Mouse (Mus musculus): ENCODE results near the gene Snx10. TPM values are rescaled to one million over a fixed set of nuclear protein-coding genes. Genes with fewer than 3 reads are reported as not detected.

The Snx10 gene
- total and polyA plus RNA-seq, 2 experiments from 2014 or later: 10.9 to 13.5 TPM

- Histone ChIP-seq H3K9ac (replicated peaks; ENCODE audit: low read depth, low read length) (no peak overlapping the region), H3K4me2 (ENCODE audit: low read depth, low read length) (no peak overlapping the region), H3K36me3 (replicated peaks; ENCODE audit: control insufficient read depth, insufficient read depth, low read length) (no peaks in the 10 kb centered on the region), H3K27me3 (ENCODE audit: control insufficient read depth, insufficient read depth, low read length) (no peaks in the 10 kb centered on the region), H3K27ac (ENCODE audit: low read depth) (no peak overlapping the region), H3K4me3 (ENCODE audit: low read depth, low read length) (no peak overlapping the region), H3K4me1 (ENCODE audit: control insufficient read depth, insufficient read depth) (no peaks in the 10 kb centered on the region), H3K9me3 (replicated peaks; ENCODE audit: control insufficient read depth, low read length) (no peaks in the 10 kb centered on the region)
- DNase-seq (ENCODE audit: low spot score) (no peak), ATAC-seq (ENCODE audit: insufficient read depth, low read depth) (no peak)
- 87% methylated on average over 7 of the region's 7 CpGs for WGBS
- TF ChIP-seq CTCF (IDR thresholded peaks at IDR 0.05; ENCODE audit: low read depth) (no peak), EP300 (IDR thresholded peaks at IDR 0.05; ENCODE audit: low read depth) (no peak)
These were observed 32.9 kb downstream of the Snx10 start for GRCm38 (mm10) chr6:51556562-51556961.

GRCm38 (mm10) chr6:51558311-51558710, 34.6 kb downstream of the Snx10 start:
- Histone ChIP-seq H3K4me2 (ENCODE audit: low read depth, low read length) (no peak overlapping the region), H3K27me3 (ENCODE audit: control insufficient read depth, insufficient read depth, low read length) (no peaks in the 10 kb centered on the region), H3K4me1 (ENCODE audit: control insufficient read depth, insufficient read depth) (no peaks in the 10 kb centered on the region), H3K27ac (ENCODE audit: low read depth) (no peak overlapping the region), H3K9ac (replicated peaks; ENCODE audit: low read depth, low read length) (no peak overlapping the region), H3K9me3 (replicated peaks; ENCODE audit: control insufficient read depth, low read length) (no peaks in the 10 kb centered on the region), H3K4me3 (ENCODE audit: low read depth, low read length) (no peak overlapping the region), H3K36me3 (replicated peaks; ENCODE audit: control insufficient read depth, insufficient read depth, low read length) (no peaks in the 10 kb centered on the region)
- ATAC-seq (ENCODE audit: insufficient read depth, low read depth) (no peak), DNase-seq (ENCODE audit: low spot score) (no peak)
- WGBS: 84% methylated on average over 7 of the region's 7 CpGs
- TF ChIP-seq EP300 (IDR thresholded peaks at IDR 0.05; ENCODE audit: low read depth) (no peak), CTCF (IDR thresholded peaks at IDR 0.05; ENCODE audit: low read depth) (no peak)

- Histone ChIP-seq H3K9ac (replicated peaks; ENCODE audit: low read depth, low read length) (no peak overlapping the region), H3K9me3 (replicated peaks; ENCODE audit: control insufficient read depth, low read length) (no peaks in the 10 kb centered on the region), H3K4me2 (ENCODE audit: low read depth, low read length) (no peak overlapping the region), H3K4me3 (ENCODE audit: low read depth, low read length) (no peak overlapping the region), H3K36me3 (replicated peaks; ENCODE audit: control insufficient read depth, insufficient read depth, low read length) (no peaks in the 10 kb centered on the region), H3K27me3 (ENCODE audit: control insufficient read depth, insufficient read depth, low read length) (no peaks in the 10 kb centered on the region), H3K27ac (ENCODE audit: low read depth) (no peak overlapping the region), H3K4me1 (ENCODE audit: control insufficient read depth, insufficient read depth) (no peaks in the 10 kb centered on the region; the same call in 1 of the 2 replicates)
- DNase-seq (ENCODE audit: low spot score) (no peak), ATAC-seq (ENCODE audit: insufficient read depth, low read depth) (no peak)
- no peak for TF ChIP-seq CTCF (IDR thresholded peaks at IDR 0.05; ENCODE audit: low read depth)
- no peak for TF ChIP-seq EP300 (IDR thresholded peaks at IDR 0.05; ENCODE audit: low read depth)
- WGBS: 58% methylated on average over 14 of the region's 14 CpGs
These were observed 43.3 kb downstream of the Snx10 start for GRCm38 (mm10) chr6:51566771-51567680.

DNA sequence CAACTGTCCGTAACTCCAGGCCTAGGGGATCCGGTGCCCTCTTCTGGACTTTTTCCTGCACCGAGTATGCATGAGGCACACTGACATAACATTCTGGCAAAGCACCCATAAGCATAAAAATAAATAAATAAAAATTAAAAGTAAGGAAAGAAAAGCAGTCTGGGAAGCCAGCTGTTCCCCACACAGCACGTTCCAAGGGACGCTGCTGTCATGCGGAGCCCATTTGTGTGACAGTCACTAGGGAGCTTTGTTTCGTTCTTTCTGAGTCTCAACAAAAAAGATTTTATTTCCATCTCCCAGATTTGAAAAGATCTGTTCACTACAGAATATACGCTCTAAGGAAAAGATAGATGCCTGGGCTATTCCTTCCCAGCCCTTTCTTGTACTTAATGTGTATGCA, 45.4 kb downstream of the Snx10 start:
- no peak overlapping the region for H3K27ac ChIP-seq (ENCODE audit: low read depth)
- H3K36me3 ChIP-seq (replicated peaks; ENCODE audit: control insufficient read depth, insufficient read depth, low read length): no peaks in the 10 kb centered on the region
- no peak overlapping the region for H3K4me2 ChIP-seq (ENCODE audit: low read depth, low read length)
- ATAC-seq (ENCODE audit: insufficient read depth, low read depth) (no peak), DNase-seq (ENCODE audit: low spot score) (no peak)
- no peak overlapping the region for H3K9ac ChIP-seq (replicated peaks; ENCODE audit: low read depth, low read length)
- no peak for TF ChIP-seq CTCF (IDR thresholded peaks at IDR 0.05; ENCODE audit: low read depth)
- TF ChIP-seq EP300 (IDR thresholded peaks at IDR 0.05; ENCODE audit: low read depth): no peak
- WGBS: 89% methylated on average over 8 of the region's 8 CpGs
- no peak overlapping the region for H3K4me3 ChIP-seq (ENCODE audit: low read depth, low read length)
- H3K9me3 ChIP-seq (replicated peaks; ENCODE audit: control insufficient read depth, low read length): no peaks in the 10 kb centered on the region
- H3K4me1 ChIP-seq (ENCODE audit: control insufficient read depth, insufficient read depth): no peaks in the 10 kb centered on the region; the same call in 1 of the 2 replicates
- no peaks in the 10 kb centered on the region for H3K27me3 ChIP-seq (ENCODE audit: control insufficient read depth, insufficient read depth, low read length)

DNA sequence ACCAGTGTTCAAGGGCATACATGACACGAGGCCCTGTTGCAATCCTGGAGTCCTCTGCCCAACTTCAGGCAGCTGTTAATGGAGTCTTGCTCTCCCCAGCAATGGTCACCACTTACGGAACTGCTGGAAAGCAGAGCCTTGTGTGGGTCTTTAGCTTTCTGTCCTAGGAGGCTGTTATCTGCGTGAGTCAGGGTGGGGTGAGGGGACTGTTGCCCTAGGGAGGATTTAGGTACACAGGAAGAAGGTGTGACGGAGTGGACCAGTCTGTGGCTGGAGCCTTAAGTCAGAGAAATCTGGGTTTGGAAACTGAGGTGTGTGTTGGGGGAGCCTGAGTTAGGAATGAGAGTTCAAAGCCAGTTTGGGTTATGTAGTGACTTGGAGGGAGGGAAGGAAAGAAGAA, 49.4 kb downstream of the Snx10 start:
- H3K27ac ChIP-seq (ENCODE audit: low read depth): no peak overlapping the region
- H3K4me3 ChIP-seq (ENCODE audit: low read depth, low read length): no peak overlapping the region
- TF ChIP-seq CTCF (IDR thresholded peaks at IDR 0.05; ENCODE audit: low read depth) (no peak), EP300 (IDR thresholded peaks at IDR 0.05; ENCODE audit: low read depth) (no peak)
- no peak for ATAC-seq (ENCODE audit: insufficient read depth, low read depth)
- H3K27me3 ChIP-seq (ENCODE audit: control insufficient read depth, insufficient read depth, low read length): no peaks in the 10 kb centered on the region
- 85% methylated on average over 4 of the region's 4 CpGs for WGBS
- DNase-seq (ENCODE audit: low spot score): no peak
- no peak overlapping the region for H3K4me2 ChIP-seq (ENCODE audit: low read depth, low read length)
- no peak overlapping the region for H3K9ac ChIP-seq (replicated peaks; ENCODE audit: low read depth, low read length)
- no peaks in the 10 kb centered on the region for H3K36me3 ChIP-seq (replicated peaks; ENCODE audit: control insufficient read depth, insufficient read depth, low read length)
- H3K9me3 ChIP-seq (replicated peaks; ENCODE audit: control insufficient read depth, low read length): no peaks in the 10 kb centered on the region
- H3K4me1 ChIP-seq (ENCODE audit: control insufficient read depth, insufficient read depth): no peaks in the 10 kb centered on the region
